Mouse (Mus musculus): ENCODE measurements around the gene Eif2b3. TPM values are rescaled to one million over a fixed set of nuclear protein-coding genes. Genes with fewer than 3 reads are reported as not detected.

Eif2b3 gene
- polyA plus RNA-seq, 1 experiment from 2014 or later = 63.3 TPM

- peaks cover 9% of the 10 kb centered on the region for H3K4me1 ChIP-seq
- WGBS = 71% methylated on average over 10 of the region's 10 CpGs
- peaks cover 81% of the 10 kb centered on the region for H3K36me3 ChIP-seq
- no peaks in the 10 kb centered on the region for H3K27me3 ChIP-seq (ENCODE audit: low read depth, poor library complexity, severe bottlenecking)
- no peak for DNase-seq (ENCODE audit: low spot score)
- no peak overlapping the region for H3K4me3 ChIP-seq
- no peaks in the 10 kb centered on the region for H3K9me3 ChIP-seq (replicated peaks)
- H3K27ac ChIP-seq = no peak overlapping the region
Measured at GRCm38 (mm10) chr4:117105127-117105526, 85.9 kb downstream of the Eif2b3 start.

GRCm38 (mm10) chr4:117107813-117108523 is 88.8 kb downstream of the Eif2b3 start:
- Histone ChIP-seq H3K36me3 (peaks cover 86% of the 10 kb centered on the region), H3K4me3 (no peak overlapping the region), H3K27ac (no peak overlapping the region), H3K4me1 (no peaks in the 10 kb centered on the region), H3K9me3 (replicated peaks) (no peaks in the 10 kb centered on the region), H3K27me3 (ENCODE audit: low read depth, poor library complexity, severe bottlenecking) (no peaks in the 10 kb centered on the region)
- DNase-seq (ENCODE audit: low spot score) = no peak
- WGBS = 91% methylated on average over 18 of the region's 18 CpGs

- no peak for DNase-seq (ENCODE audit: low spot score)
- Histone ChIP-seq H3K4me1 (no peaks in the 10 kb centered on the region), H3K27ac (no peak overlapping the region), H3K36me3 (peaks cover 91% of the 10 kb centered on the region), H3K27me3 (ENCODE audit: low read depth, poor library complexity, severe bottlenecking) (no peaks in the 10 kb centered on the region), H3K9me3 (replicated peaks) (no peaks in the 10 kb centered on the region), H3K4me3 (no peak overlapping the region)
- WGBS = 96% methylated on average over 6 of the region's 6 CpGs
Measured at GRCm38 (mm10) chr4:117108524-117108849, 89.3 kb downstream of the Eif2b3 start.

- Histone ChIP-seq H3K27me3 (ENCODE audit: low read depth, poor library complexity, severe bottlenecking) (no peaks in the 10 kb centered on the region), H3K4me3 (no peak overlapping the region), H3K27ac (no peak overlapping the region), H3K4me1 (0 out of 2 replicates have a peak, but pooled peaks cover 3% of the 10 kb centered on the region), H3K9me3 (replicated peaks) (no peaks in the 10 kb centered on the region), H3K36me3 (peaks cover 93% of the 10 kb centered on the region)
- WGBS = 93% methylated on average over 25 of the region's 25 CpGs
- DNase-seq (ENCODE audit: low spot score) = no peak
Measured at GRCm38 (mm10) chr4:117109330-117109729, 90.1 kb downstream of the Eif2b3 start.

GRCm38 (mm10) chr4:117110249-117110648 is 91.0 kb downstream of the Eif2b3 start:
- H3K4me1 ChIP-seq = 0 out of 2 replicates have a peak, but pooled peaks cover 3% of the 10 kb centered on the region
- H3K9me3 ChIP-seq (replicated peaks) = no peaks in the 10 kb centered on the region
- WGBS = 94% methylated on average over 13 of the region's 13 CpGs
- no peak for DNase-seq (ENCODE audit: low spot score)
- peaks cover 93% of the 10 kb centered on the region for H3K36me3 ChIP-seq
- H3K4me3 ChIP-seq = no peak overlapping the region
- peak overlapping the region; percentile 15; the same call in 1 of the 2 replicates for H3K27ac ChIP-seq
- H3K27me3 ChIP-seq (ENCODE audit: low read depth, poor library complexity, severe bottlenecking) = no peaks in the 10 kb centered on the region

GRCm38 (mm10) chr4:117110985-117111384 is 91.8 kb downstream of the Eif2b3 start:
- WGBS = 95% methylated on average over 11 of the region's 11 CpGs
- Histone ChIP-seq H3K4me1 (0 out of 2 replicates have a peak, but pooled peaks cover 3% of the 10 kb centered on the region), H3K27ac (no peak overlapping the region), H3K36me3 (peaks cover 92% of the 10 kb centered on the region), H3K9me3 (replicated peaks) (no peaks in the 10 kb centered on the region), H3K4me3 (no peak overlapping the region), H3K27me3 (ENCODE audit: low read depth, poor library complexity, severe bottlenecking) (no peaks in the 10 kb centered on the region)
- DNase-seq (ENCODE audit: low spot score) = no peak

- 90% methylated on average over 1 of the region's 1 CpGs for WGBS
- no peak for DNase-seq (ENCODE audit: low spot score)
- no peaks in the 10 kb centered on the region for H3K27me3 ChIP-seq (ENCODE audit: low read depth, poor library complexity, severe bottlenecking)
- H3K9me3 ChIP-seq (replicated peaks) = no peaks in the 10 kb centered on the region
- peaks cover 77% of the 10 kb centered on the region for H3K36me3 ChIP-seq
- H3K27ac ChIP-seq = no peak overlapping the region
- H3K4me3 ChIP-seq = no peak overlapping the region
- 0 out of 2 replicates have a peak, but pooled peaks cover 3% of the 10 kb centered on the region for H3K4me1 ChIP-seq
Measured at GRCm38 (mm10) chr4:117113237-117113636, 94.0 kb downstream of the Eif2b3 start.

GRCm38 (mm10) chr4:117115592-117115991 is 96.4 kb downstream of the Eif2b3 start:
- H3K4me3 ChIP-seq = no peak overlapping the region
- peaks cover 53% of the 10 kb centered on the region for H3K36me3 ChIP-seq
- no peak overlapping the region for H3K27ac ChIP-seq
- peaks cover 9% of the 10 kb centered on the region for H3K4me1 ChIP-seq
- no peak for DNase-seq (ENCODE audit: low spot score)
- no peaks in the 10 kb centered on the region for H3K9me3 ChIP-seq (replicated peaks)
- no peaks in the 10 kb centered on the region for H3K27me3 ChIP-seq (ENCODE audit: low read depth, poor library complexity, severe bottlenecking)
- 87% methylated on average over 5 of the region's 5 CpGs for WGBS

GRCm38 (mm10) chr4:117117931-117118330 is 98.7 kb downstream of the Eif2b3 start:
- Histone ChIP-seq H3K36me3 (peaks cover 33% of the 10 kb centered on the region), H3K9me3 (replicated peaks) (no peaks in the 10 kb centered on the region), H3K27me3 (ENCODE audit: low read depth, poor library complexity, severe bottlenecking) (no peaks in the 10 kb centered on the region), H3K27ac (no peak overlapping the region), H3K4me3 (no peak overlapping the region), H3K4me1 (peaks cover 16% of the 10 kb centered on the region)
- 94% methylated on average over 7 of the region's 7 CpGs for WGBS
- DNase-seq (ENCODE audit: low spot score) = no peak

- H3K4me3 ChIP-seq = peak overlapping the region; percentile 73
- peak overlapping the region; percentile 87 for H3K27ac ChIP-seq
Measured at GRCm38 (mm10) chr4:117119636-117120035, 100.4 kb downstream of the Eif2b3 start.

GRCm38 (mm10) chr4:117120052-117120444 is 100.8 kb downstream of the Eif2b3 start:
- Histone ChIP-seq H3K36me3 (peaks cover 12% of the 10 kb centered on the region), H3K27me3 (ENCODE audit: low read depth, poor library complexity, severe bottlenecking) (no peaks in the 10 kb centered on the region), H3K4me3 (peak overlapping the region; percentile 73), H3K4me1 (peaks cover 25% of the 10 kb centered on the region), H3K27ac (peak overlapping the region; percentile 87), H3K9me3 (replicated peaks) (no peaks in the 10 kb centered on the region)
- DNase-seq (ENCODE audit: low spot score) = no peak
- WGBS = 5% methylated on average over 10 of the region's 10 CpGs

More at GRCm38 (mm10) chr4:117119636-117120035, 100.4 kb downstream of the Eif2b3 start:
- Histone ChIP-seq H3K27me3 (ENCODE audit: low read depth, poor library complexity, severe bottlenecking) (no peaks in the 10 kb centered on the region), H3K9me3 (replicated peaks) (no peaks in the 10 kb centered on the region), H3K36me3 (peaks cover 16% of the 10 kb centered on the region), H3K4me1 (peaks cover 21% of the 10 kb centered on the region)
- no peak for DNase-seq (ENCODE audit: low spot score)
- 83% methylated on average over 5 of the region's 5 CpGs for WGBS

- H3K27ac ChIP-seq = peak overlapping the region; percentile 87
- no peaks in the 10 kb centered on the region for H3K9me3 ChIP-seq (replicated peaks)
- H3K36me3 ChIP-seq = peaks cover 5% of the 10 kb centered on the region
- H3K27me3 ChIP-seq (ENCODE audit: low read depth, poor library complexity, severe bottlenecking) = no peaks in the 10 kb centered on the region
- peaks cover 32% of the 10 kb centered on the region for H3K4me1 ChIP-seq
- under 1% methylated on average over 69 of the region's 69 CpGs for WGBS
- peak; percentile 91 for DNase-seq (ENCODE audit: low spot score)
- H3K4me3 ChIP-seq = peak overlapping the region; percentile 73
Measured at GRCm38 (mm10) chr4:117120445-117121414, 101.5 kb downstream of the Eif2b3 start.

- Histone ChIP-seq H3K36me3 (no peaks in the 10 kb centered on the region), H3K27ac (no peak overlapping the region; the same call in 1 of the 2 replicates), H3K9me3 (replicated peaks) (no peaks in the 10 kb centered on the region), H3K4me3 (no peak overlapping the region), H3K4me1 (peaks cover 43% of the 10 kb centered on the region), H3K27me3 (ENCODE audit: low read depth, poor library complexity, severe bottlenecking) (no peaks in the 10 kb centered on the region)
- DNase-seq (ENCODE audit: low spot score) = no peak
- 82% methylated on average over 4 of the region's 4 CpGs for WGBS
Measured at GRCm38 (mm10) chr4:117122209-117122608, 103.0 kb downstream of the Eif2b3 start.

Data from limb, embryonic 10.5 days (tissue).